Mouse (Mus musculus): ENCODE data around the gene Reep1.

- no peak for TF ChIP-seq CTCF (IDR thresholded peaks at IDR 0.05; ENCODE audit: borderline replicate concordance, insufficient read depth, low read depth, low read length)
- TF ChIP-seq POLR2A (IDR thresholded peaks at IDR 0.05; ENCODE audit: borderline replicate concordance, insufficient read depth, low read length), result no peak
Observed at GRCm38 (mm10) chr6:71771282-71771681, 63.9 kb downstream of the Reep1 start.

Data from cerebellum, adult 2 months (tissue).